Mouse (Mus musculus): ENCODE measurements at regions not wholly inside any gene's neighbourhood (a gene's known extent, or its start where the extent isn't known, plus 50 kb on each side); places are given as distances from the start of the nearest gene placed in this dataset.

DNA sequence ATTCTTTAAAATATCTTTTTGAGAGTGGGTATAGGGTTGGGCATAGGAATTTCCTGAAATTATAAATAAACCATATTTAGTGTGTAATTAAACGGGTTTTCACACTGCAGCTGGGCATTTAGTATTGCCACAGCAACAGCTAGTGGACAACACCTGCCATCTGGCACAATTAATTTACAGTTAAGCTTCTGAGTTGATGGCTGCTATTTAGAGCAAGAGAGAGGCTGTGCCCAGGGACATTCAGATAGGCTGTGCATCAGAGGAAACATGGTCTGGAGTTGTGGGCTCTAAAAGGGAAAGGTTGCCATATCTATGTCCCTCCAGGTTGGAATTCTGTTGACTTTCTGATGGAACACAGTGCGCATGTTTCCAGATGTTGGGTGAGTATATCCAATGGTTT is 227.1 kb downstream of the Pth2r start:
- no peak overlapping the region for H3K27ac ChIP-seq (ENCODE audit: insufficient read depth, low read depth, low read length)
- no peak overlapping the region for H3K4me3 ChIP-seq (ENCODE audit: insufficient read depth, low read depth, low read length)
- TF ChIP-seq CTCF (conservative IDR thresholded peaks at IDR 0.05; ENCODE audit: insufficient read depth, insufficient read length, low read depth, low read length) (no peak), POLR2A (IDR thresholded peaks at IDR 0.05; ENCODE audit: low read depth, low read length) (no peak)
- no peak for DNase-seq
- 84% methylated on average over 2 of the region's 2 CpGs for WGBS
- H3K36me3 ChIP-seq (ENCODE audit: control insufficient read depth, insufficient read depth, low read length): no peaks in the 10 kb centered on the region
- H3K27me3 ChIP-seq (replicated peaks; ENCODE audit: control insufficient read depth, insufficient read depth, low read length): no peaks in the 10 kb centered on the region
- H3K4me1 ChIP-seq (ENCODE audit: control insufficient read depth, insufficient read depth, low read length): no peaks in the 10 kb centered on the region

DNA sequence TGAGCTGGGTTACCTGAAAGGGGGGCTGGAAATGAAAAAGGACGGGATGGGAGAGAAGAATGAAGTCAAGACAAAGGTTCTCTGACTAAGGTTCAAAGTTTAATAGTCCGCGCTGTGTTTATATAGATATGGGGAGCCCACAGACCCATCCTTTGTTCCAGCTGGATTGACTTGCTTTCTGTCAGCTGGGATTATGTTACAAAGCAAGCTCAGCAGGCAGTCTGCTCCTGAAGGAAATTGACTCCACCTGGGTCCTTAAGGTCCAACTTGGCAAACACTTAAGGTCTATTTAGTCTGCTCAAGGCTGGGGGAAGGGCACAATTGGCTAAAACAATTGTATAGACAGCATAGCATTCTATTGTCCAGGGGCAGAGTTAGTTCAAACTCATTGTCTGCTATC is 253.8 kb downstream of the Pth2r start:
- Histone ChIP-seq H3K4me1 (ENCODE audit: control insufficient read depth, insufficient read depth, low read length) (no peaks in the 10 kb centered on the region), H3K27ac (ENCODE audit: insufficient read depth, low read depth, low read length) (no peak overlapping the region), H3K36me3 (ENCODE audit: control insufficient read depth, insufficient read depth, low read length) (no peaks in the 10 kb centered on the region), H3K4me3 (ENCODE audit: insufficient read depth, low read depth, low read length) (no peak overlapping the region), H3K27me3 (replicated peaks; ENCODE audit: control insufficient read depth, insufficient read depth, low read length) (no peaks in the 10 kb centered on the region)
- TF ChIP-seq CTCF (conservative IDR thresholded peaks at IDR 0.05; ENCODE audit: insufficient read depth, insufficient read length, low read depth, low read length) (no peak), POLR2A (IDR thresholded peaks at IDR 0.05; ENCODE audit: low read depth, low read length) (no peak)
- DNase-seq: no peak
- 29% methylated on average over 3 of the region's 3 CpGs for WGBS

DNA sequence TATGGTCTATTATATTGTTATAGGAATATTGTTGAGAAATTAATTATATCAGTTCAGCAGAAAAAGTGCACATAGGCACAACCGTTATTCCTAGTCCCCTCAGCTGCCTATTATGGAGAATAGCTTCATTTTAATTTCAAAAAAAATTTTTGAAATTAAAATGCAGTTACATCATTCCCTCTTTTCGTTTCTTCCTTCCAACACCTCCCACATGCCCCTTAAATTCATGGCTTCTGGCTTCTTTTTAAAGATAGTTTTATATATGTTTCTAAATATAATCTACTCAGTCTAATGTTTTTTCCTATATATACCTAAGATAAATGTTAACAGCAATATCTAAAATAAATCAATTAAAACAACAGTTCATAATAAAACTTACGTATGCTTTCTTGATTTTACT is 256.7 kb downstream of the Pth2r start:
- H3K27me3 ChIP-seq (replicated peaks; ENCODE audit: control insufficient read depth, insufficient read depth, low read length): no peaks in the 10 kb centered on the region
- H3K27ac ChIP-seq (ENCODE audit: insufficient read depth, low read depth, low read length): no peak overlapping the region
- H3K4me3 ChIP-seq (ENCODE audit: insufficient read depth, low read depth, low read length): no peak overlapping the region
- WGBS: 77% methylated on average over 3 of the region's 3 CpGs
- TF ChIP-seq CTCF (conservative IDR thresholded peaks at IDR 0.05; ENCODE audit: insufficient read depth, insufficient read length, low read depth, low read length) (no peak), POLR2A (IDR thresholded peaks at IDR 0.05; ENCODE audit: low read depth, low read length) (no peak)
- no peaks in the 10 kb centered on the region for H3K4me1 ChIP-seq (ENCODE audit: control insufficient read depth, insufficient read depth, low read length)
- no peak for DNase-seq
- no peaks in the 10 kb centered on the region for H3K36me3 ChIP-seq (ENCODE audit: control insufficient read depth, insufficient read depth, low read length)

GRCm38 (mm10) chr1:65544219-65544864 is 262.5 kb downstream of the Pth2r start:
- Histone ChIP-seq H3K36me3 (ENCODE audit: control insufficient read depth, insufficient read depth, low read length) (no peaks in the 10 kb centered on the region), H3K4me1 (ENCODE audit: control insufficient read depth, insufficient read depth, low read length) (no peaks in the 10 kb centered on the region), H3K27ac (ENCODE audit: insufficient read depth, low read depth, low read length) (no peak overlapping the region), H3K27me3 (replicated peaks; ENCODE audit: control insufficient read depth, insufficient read depth, low read length) (no peaks in the 10 kb centered on the region), H3K4me3 (ENCODE audit: insufficient read depth, low read depth, low read length) (no peak overlapping the region)
- no peak for TF ChIP-seq POLR2A (IDR thresholded peaks at IDR 0.05; ENCODE audit: low read depth, low read length)
- DNase-seq: no peak
- 83% methylated on average over 5 of the region's 5 CpGs for WGBS

GRCm38 (mm10) chr1:65545336-65546060 is 263.6 kb downstream of the Pth2r start:
- TF ChIP-seq CTCF (conservative IDR thresholded peaks at IDR 0.05; ENCODE audit: insufficient read depth, insufficient read length, low read depth, low read length) (no peak), POLR2A (IDR thresholded peaks at IDR 0.05; ENCODE audit: low read depth, low read length) (no peak)
- 73% methylated on average over 5 of the region's 5 CpGs for WGBS
- no peaks in the 10 kb centered on the region for H3K27me3 ChIP-seq (replicated peaks; ENCODE audit: control insufficient read depth, insufficient read depth, low read length)

DNA sequence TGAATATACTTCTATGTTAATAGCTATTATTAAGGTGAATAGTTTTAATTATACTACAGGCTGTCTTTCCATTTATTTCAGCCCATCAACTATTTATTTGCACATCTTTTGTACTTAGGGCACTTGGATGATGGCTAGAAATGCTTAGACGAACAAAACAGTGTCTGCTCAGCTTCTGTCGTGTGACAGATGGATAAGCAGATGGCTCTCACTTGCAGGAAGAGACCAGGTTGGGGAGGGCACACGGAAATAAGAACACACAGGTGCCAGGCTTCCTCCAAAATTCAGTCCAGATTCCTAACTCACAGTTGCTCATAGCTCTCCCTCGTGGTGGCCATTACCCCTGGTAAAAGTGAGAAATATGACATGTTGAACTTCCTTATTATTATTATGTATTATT is 267.0 kb downstream of the Pth2r start:
- no peak for DNase-seq
- TF ChIP-seq CTCF (conservative IDR thresholded peaks at IDR 0.05; ENCODE audit: insufficient read depth, insufficient read length, low read depth, low read length) (no peak), POLR2A (IDR thresholded peaks at IDR 0.05; ENCODE audit: low read depth, low read length) (no peak)
- Histone ChIP-seq H3K36me3 (ENCODE audit: control insufficient read depth, insufficient read depth, low read length) (no peaks in the 10 kb centered on the region), H3K27me3 (replicated peaks; ENCODE audit: control insufficient read depth, insufficient read depth, low read length) (no peaks in the 10 kb centered on the region), H3K4me1 (ENCODE audit: control insufficient read depth, insufficient read depth, low read length) (no peaks in the 10 kb centered on the region), H3K27ac (ENCODE audit: insufficient read depth, low read depth, low read length) (no peak overlapping the region), H3K4me3 (ENCODE audit: insufficient read depth, low read depth, low read length) (no peak overlapping the region)
- 82% methylated on average over 4 of the region's 4 CpGs for WGBS

More at GRCm38 (mm10) chr1:65545336-65546060, 263.6 kb downstream of the Pth2r start:
- Histone ChIP-seq H3K4me1 (ENCODE audit: control insufficient read depth, insufficient read depth, low read length) (no peaks in the 10 kb centered on the region), H3K36me3 (ENCODE audit: control insufficient read depth, insufficient read depth, low read length) (no peaks in the 10 kb centered on the region), H3K4me3 (ENCODE audit: insufficient read depth, low read depth, low read length) (no peak overlapping the region), H3K27ac (ENCODE audit: insufficient read depth, low read depth, low read length) (no peak overlapping the region)
- no peak for DNase-seq

DNA sequence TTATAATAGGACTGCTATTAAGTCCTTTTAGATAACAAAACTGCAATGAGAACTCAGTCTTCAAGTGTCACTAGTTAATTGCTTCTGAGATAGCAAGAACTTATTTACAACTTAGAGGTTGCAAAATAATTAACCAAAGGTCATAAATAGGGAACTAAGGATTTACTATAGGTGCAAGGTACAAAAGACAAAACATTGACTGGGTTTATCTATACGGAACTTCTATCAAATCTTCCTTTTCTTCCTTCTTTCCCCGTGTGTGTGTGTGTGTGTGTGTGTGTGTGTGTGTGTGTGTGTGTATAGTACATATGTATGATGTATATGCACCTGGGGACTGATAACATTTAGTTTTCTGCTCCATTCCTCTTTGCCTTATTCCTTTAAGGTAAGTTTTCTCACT is 305.5 kb downstream of the Pth2r start:
- TF ChIP-seq POLR2A (IDR thresholded peaks at IDR 0.05; ENCODE audit: low read depth, low read length): no peak
- no peak for TF ChIP-seq CTCF (conservative IDR thresholded peaks at IDR 0.05; ENCODE audit: insufficient read depth, insufficient read length, low read depth, low read length)
- Histone ChIP-seq H3K27me3 (replicated peaks; ENCODE audit: control insufficient read depth, insufficient read depth, low read length) (no peaks in the 10 kb centered on the region), H3K36me3 (ENCODE audit: control insufficient read depth, insufficient read depth, low read length) (no peaks in the 10 kb centered on the region), H3K4me1 (ENCODE audit: control insufficient read depth, insufficient read depth, low read length) (no peaks in the 10 kb centered on the region), H3K4me3 (ENCODE audit: insufficient read depth, low read depth, low read length) (no peak overlapping the region), H3K27ac (ENCODE audit: insufficient read depth, low read depth, low read length) (no peak overlapping the region)
- DNase-seq: no peak
- WGBS: 52% methylated on average over 2 of the region's 2 CpGs

All from kidney, adult 2 months (tissue).